Mouse (Mus musculus) urinary bladder, postnatal 14 days (tissue): ENCODE measurements around the gene Antxr1.
A peak's percentile ranks its signal among the peaks of the same experiment; 100 is the strongest.

Experiments
- DNase-seq: peaks from one replicate; pipeline ENCODE4 v3.0.0; 2021; ENCODE audit warnings: low spot score

Antxr1 gene

DNA sequence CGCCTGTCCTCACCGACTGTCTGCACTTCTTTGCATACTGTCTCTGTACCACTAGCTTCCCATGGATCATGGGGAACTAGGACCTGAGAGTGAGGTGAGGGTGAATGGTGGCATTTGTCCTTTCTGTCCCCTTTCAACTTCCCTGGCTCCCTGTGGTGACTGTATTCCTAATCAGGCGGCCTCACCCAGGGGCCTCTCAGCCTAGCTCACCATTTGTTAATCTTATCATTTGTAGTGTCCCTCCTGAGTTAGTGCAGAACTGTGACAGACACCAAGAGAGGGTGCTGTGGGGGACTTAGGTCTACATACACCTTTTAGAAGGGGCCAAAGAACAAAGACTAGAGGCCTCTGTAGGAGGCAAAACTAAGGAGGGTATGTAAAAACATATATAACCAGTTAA is 151.2 kb downstream of the Antxr1 start:
- DNase-seq: no peak

DNA sequence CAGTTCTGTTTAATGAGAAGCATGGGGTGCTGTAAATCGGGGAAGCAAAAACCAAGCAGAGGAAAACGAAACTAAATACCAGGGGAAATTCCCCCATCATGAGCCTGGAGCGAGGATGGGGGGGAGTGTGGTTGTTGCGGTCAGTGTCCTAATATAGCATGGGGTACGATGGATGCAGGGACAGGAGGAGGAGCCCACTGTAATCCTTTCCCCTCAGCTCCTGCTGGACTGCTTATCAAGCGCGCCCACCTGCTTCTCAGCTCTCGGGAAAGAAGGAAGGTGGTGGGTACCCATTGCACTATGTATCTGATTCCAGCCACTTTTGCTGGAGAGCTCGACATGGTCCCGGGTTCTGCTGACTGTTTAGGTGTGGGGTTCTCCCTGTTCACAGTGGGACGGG is 151.6 kb downstream of the Antxr1 start:
- DNase-seq: no peak

DNA sequence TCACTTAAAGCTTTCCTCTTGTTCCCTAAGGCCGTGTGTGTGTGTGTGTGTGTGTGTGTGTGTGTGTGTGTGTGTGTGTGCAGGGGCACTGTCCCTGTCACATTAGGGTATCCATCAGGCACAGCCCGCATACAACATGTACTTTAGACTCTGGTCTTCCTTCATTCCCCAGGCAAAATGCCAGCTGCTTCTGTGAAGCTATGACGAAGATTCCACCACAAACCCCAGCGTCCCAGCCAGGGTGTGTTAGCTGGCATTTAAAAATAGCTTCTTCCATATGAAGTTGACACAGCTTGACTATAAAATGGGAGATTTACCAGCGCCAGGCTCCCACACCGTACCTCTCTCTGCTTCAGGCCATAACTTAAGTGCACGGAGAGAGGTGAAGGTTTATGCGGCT is 152.5 kb downstream of the Antxr1 start:
- DNase-seq: peak; percentile 56

DNA sequence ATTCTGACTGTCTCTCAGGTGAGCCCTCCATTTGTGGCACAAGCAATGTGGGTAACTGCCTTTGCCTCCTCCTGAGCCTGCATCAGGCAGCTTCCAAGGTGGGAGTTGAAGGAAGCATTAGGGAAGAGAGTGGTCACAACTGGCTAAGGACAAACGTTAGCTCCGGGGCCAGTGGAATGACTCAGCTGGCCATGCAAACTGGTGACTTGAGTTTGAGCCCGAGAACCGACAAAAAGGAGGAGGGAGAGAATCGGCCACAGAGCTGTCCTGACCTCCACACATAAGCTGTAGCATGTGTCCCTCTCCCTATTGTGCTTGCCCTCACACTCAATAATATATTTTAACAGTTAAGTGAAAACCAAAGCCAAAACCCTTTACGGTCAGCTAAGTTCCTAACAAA is 152.9 kb downstream of the Antxr1 start:
- no peak for DNase-seq

DNA sequence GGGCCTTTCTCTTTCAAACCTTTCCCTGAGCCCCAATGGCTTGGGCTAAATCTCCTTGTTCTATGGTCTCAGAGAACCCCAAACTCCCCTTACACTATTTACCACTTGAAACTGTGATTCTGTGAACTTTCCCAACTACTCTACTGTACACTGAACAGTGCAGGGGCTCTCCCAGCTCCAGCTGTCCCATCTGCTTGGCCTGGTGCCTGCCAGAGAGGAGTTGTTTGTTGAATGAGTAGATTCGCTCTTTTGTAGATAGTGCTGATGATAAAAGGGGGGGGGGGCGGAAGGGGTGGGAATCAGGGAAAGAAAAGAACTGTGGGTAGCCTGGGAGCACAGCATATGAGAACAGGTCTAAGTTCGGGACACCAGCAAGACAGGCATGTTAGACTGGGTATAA is 164.2 kb downstream of the Antxr1 start:
- DNase-seq: no peak

DNA sequence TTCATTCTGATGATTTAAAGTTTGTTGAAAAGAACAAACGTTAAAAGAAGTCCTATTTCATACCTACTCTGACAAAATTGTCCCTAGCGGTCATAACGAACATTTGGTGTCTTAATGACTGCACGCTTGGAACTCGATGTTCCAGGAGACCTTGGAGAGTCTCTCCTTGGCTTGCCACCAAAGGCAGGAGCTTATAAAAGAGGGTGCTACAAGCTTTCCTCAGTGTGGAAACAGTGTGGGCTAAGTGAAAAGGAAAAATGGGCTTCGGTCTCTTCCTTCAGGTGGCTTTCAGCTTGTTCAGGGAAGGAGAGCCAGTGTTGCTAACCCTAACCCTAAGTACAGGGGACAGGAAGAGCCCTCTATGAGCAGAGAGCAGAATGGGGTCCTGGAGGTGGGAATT is 164.7 kb downstream of the Antxr1 start:
- peak; percentile 33 for DNase-seq

DNA sequence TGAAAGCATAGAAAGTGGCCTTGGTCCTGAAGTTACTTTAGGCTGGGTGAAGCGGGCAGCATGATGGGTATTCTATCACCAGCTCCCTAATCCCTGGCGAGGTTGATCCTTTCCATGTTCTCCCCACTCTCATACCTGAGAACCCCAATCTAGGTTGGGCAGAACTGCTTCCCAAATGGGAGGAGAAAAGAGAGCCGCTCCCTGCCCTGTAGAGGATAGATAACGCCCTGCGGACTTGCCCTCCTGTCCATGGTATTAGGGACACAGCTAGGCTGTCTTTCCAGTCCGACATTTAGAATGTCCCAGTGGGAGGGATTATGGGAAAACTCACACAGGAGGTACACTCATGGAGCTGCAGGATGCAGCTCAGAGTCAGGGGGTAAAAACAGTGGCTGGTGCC is 165.3 kb downstream of the Antxr1 start:
- no peak for DNase-seq

DNA sequence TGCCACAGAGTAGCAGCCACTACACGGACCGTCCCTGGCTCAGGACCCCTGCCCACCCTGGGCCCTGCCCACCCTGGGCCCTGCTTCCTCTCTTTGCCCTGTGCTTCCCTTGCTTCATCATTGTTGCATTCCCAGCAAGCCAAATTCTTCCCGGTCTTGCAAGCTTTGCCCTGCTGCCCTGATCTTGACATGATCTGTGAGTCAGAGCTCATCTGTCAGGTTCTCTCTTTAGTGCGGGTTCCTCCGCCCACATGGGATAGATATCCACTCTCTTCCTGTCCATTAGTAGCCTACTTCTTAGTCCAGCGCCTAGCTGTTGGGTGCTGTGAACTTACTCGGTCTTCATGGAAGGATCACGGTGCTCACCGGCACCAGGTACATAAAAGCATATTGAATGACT is 167.6 kb downstream of the Antxr1 start:
- no peak for DNase-seq

DNA sequence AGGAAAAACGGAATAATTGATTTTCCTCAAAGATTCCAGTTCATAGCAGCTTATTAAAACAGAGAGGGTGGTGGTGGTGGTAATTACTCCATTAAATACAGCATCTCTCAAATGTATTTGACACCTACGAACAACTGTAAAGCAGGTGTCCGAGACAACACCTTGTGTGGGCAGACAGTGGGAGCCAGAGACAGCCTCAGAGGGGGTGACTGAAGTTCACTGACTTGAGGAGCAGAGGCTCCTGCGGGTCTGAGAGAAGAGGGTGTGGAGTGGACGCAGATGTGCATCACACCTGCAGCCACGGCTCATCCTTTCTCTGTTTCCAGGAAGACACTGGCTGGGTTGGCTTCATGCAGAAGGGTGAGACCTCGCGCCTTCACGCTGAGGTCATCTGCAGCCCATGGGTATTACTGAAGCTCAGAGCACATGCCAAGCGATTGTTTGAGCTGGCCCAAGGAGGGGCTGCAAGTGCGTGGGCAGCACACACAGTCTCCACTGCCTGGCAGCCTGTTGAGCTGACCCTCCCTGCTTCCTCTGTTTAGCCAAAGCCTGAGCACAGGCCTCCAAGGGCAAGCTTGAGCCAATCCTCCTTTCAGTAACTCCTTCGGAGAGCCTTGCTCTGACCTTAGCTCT is 168.8 kb downstream of the Antxr1 start:
- no peak for DNase-seq

DNA sequence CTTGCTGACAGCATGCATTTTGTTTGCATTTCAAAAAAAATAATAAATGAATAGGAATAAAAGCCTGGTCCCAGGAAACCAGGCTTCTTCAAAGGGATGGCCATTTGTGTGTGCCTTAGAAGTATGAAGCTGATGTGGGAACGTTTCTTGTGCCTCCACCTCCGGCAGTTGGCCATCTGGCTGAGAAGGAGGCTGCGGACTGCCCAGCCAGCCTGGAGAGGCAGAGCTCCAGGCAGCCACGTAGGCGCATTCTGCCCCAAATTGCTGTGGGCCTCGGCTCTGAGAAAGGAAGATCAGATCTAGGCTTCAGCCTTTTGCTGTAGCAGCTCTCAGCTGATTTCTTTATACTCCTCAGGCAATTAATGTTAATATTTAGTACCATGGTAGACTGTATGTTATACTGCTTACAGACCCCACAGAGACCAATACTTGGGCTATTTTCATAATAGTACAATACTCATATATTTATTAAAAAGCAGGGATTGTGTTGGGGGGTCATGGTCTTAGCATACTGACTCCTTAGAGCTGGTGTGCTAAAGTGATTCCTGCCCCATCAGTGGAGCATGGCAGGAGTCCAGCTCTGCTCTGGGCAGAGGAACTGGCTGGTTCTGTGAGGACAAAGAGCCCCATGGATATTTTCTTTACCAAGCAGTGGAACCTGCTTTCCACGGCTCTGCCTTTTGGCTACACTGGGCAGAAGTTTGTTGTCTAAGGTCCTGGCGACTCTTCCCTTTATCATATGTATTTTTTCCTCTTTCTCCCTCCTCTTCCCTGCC is 169.9 kb downstream of the Antxr1 start:
- no peak for DNase-seq

DNA sequence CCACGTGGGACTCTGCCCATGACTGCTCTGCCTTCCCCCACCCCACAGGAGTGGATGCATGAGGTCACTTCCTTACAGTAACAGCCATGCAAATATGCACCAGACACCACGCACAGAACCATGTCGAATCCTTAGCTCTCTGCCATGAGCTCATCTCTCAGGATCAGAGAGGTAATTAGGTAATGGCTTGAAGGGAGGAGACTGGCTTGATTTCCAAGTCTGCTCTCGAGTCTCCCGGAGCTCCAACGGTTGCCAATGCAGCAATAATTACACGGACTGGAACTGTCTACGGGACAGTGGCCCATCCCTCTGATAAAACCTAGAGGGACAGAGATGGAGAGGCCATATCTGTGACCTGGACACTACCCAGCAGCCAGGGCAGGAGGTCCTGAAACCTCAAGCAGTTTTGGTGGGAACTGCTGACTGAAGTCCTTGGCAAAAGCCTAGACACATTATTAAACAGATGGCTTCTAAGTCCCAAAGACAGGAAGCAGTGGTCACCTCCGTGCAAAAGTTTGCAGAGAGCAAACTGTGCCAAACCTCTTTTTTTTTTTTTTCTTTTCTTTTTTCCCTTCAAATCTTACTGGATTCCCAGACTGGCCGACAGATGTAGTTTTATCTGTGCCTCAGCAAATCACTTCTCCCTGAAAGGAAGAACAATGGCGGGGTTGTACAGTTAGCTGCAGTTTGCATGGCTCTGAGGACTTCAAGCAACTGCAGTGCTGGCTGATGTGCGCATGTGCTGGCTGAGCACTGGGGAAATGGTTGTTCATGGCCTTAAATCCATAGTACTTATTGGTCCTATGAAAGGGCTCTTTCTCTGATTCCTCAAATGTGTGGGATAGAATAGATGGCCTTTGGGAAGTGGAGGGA is 174.0 kb downstream of the Antxr1 start:
- DNase-seq: no peak

DNA sequence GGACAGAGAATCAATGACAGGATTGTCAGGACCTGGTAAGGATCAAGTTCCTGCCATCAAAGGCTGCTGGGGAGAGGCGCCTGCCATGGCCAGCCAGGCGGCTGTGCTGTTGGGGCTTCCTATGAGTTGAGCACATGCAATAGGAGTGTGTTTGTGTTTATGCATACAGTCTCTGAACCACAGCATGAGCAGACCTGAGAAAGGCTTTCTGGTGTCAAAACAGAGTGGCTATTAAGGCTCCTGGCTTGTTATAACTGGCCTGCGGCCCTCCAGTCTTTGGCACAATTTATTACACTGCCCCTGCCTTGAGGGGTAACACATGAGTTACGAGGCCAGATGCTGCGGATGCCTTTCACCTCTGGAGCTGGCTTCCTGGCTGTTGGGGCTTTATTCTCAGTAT is 175.4 kb downstream of the Antxr1 start:
- DNase-seq: no peak

DNA sequence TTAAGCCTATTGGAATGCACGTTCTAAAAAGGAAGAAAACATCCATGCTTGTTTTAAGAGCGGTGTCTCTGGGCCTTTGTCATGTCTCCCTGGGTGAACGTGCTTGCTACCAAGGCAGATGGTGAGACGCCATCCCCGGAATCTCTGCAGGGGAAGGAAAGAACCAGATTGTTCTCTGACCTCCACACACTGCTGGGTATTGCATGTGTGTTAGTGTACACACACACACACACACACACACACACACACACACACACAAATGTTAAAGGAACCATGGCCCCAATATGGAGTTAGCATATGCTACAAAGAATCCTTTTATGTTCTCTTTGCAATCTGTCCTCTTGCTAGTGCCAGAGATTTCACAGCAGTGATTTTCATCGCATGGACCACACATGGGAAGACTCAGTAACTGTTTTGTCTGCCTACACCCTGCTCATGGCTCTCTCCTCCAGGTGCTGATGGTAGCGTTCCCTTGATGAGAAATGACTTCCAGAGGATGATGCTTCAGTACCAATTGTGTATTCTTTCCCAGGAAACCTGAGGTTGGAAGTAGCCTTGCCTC is 177.5 kb downstream of the Antxr1 start:
- DNase-seq: no peak

DNA sequence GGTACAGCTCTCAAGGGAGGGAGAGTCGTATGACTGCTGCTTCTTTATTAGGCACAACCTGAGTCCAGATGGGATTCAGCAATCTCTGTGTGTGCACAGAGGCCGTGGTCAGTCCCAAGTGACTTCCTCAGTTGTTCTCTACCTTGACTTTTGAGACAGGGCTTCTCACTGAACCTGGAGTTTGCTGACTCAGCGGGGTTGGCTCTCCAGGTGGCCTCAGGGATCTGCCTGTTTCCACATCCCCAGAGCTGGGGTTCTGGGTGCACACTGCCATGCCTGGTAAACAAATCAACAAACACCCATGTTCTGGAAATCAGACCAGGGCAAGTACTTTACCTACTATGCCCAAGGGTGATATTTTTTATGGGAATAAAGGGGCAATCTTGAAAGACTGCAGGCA is 181.8 kb downstream of the Antxr1 start:
- no peak for DNase-seq

DNA sequence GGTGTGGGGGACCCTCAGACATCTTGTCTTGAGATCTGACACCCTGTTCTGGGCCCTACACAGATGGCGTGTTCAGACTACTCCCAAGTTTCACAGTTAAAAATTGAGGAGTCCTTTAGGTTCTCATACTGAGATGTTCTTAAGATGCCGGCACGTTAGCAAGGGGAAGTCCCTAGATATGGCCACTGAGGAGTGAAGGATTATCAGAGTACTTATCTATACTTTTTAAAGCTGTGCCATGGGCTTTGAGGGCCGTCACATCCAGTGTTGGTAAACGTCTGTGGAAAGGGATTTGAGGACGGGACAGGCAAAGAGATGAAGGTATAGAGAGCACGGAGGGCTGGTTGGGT is 182.4 kb downstream of the Antxr1 start:
- DNase-seq: no peak

DNA sequence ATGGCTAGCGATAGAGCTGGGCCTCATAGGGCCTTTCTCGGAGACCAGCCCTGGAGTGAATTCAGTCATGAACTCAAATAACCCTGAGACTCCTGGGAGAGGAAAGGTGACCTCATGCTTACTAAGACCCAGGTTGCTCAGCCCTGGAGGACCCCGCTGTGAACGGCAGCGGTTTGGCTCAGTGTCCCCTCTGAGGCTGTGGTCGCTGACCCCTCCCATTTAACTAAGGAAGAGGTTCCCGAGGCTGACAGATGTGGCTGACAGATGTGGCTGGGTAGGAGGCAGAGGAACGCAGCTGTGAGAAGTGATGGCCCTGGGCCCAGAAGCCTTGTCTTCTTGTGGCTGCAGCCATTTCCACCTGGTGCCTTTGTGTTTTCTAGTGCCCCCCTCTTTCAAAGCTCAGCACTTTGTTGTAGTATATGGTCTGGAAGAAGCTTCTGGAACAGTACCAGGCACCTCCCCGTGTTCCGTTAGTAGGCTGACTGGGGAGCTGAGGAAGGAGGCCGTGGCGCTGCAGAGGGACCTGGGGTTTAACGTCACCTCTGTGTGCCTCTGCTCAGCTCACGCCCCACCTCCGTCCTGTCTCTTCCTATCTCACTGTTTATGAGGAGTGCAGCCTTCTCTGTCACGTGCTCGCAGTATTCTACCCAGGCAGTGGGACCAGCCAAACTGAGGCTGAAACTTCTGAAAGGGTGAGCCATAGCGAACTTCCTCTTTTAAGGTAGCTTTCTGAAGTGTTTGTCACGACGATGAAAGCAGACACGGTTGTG is 183.0 kb downstream of the Antxr1 start:
- peak; percentile 37 for DNase-seq

DNA sequence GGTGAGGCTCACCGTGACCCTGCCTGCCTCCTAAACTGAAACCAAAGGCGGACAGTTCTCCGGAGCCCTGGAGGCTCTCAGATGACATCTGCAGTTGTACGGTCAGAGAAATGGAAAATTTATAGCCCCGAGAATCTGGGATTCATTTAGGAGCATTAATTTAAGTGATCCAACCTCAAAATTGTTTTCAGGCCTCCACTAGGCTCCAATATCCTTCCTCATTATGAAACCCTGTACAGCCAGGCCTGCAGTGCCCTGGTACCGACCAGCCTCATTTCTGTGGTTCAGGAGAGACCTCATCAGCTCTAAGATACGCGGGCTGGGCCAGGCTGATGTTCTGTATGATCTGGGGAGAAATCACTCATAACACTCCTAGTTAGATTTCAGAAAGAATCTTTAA is 184.2 kb downstream of the Antxr1 start:
- no peak for DNase-seq

DNA sequence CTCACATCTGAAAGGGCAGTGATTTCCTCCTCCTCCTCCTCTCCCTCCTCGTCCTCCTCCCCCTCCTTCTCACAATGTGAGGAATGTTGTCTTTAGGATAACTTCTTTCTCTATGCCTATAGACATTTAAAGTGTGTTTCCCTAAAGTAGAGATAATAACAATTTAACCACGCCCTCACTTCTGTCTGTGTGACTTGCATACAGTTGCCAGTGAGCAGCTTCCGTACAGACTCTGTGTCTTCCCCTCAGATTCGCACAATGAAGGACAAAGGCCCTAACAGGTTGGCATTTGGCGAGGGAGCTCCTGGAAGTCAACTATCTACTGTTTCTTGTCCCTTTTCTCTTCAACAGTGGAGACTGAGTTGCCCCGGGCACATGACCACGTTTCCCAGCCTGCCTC is 185.2 kb downstream of the Antxr1 start:
- DNase-seq: no peak

DNA sequence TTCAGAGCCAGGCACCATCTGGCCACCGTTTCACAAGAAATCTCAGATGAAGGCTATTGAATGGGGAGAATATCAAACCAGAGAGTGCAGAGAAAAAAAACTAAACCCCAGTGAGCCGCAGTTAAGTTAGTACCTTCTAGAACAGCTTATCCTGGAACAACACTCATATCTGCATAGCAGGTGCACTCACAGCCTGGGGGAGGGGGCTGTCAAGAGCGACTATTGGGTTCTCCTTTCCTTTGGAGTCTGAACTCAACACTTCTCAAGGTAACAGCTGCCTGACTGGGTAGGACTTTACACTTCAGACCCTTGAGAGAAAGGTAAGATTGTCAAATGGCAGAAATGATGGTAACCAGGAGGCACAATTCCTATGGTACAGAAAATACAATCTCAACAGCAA is 187.7 kb downstream of the Antxr1 start:
- no peak for DNase-seq

DNA sequence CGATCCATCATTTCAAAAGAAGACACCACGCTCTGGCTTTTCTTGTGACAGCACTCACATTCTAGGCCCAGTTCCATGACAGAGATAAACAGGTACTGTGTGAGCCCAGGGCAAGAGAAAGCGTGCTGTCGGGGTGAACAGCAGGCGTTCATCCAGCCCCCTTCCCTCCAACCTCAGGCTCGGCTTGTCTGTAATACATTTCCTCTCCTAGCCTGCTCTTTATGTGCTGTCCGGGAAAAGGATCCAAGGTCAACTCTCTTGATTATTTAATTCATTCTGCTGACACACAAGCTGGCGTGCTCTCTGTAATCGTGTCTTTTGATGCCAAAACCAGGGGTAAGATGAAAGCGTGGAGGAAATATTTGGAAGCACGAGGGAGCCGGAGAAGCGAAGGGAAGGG is 192.0 kb downstream of the Antxr1 start:
- DNase-seq: no peak

DNA sequence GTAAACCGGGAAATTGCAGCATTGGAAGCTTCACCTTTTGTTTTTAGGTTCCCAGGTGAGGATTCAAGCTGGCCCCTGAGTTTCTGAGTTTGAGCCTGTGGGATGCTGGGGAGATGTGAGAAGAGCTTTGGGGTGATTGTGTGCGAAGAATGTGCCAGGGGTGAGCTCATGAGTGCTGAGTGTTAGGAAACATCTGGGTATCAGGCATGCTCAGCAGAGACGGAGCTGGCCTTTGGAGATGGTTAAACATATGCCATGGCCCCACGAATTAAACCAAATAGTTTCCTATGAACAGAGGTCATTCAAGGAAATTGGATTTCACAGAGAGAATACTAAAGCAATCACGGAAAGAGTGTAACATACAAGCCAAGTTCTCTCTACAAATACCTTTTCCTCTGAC is 193.4 kb downstream of the Antxr1 start:
- DNase-seq: no peak
